Mouse (Mus musculus): Measurements from ENCODE around the gene Aqp2. TPM values are rescaled to one million over a fixed set of nuclear protein-coding genes. Genes with fewer than 3 reads are reported as not detected.

The Aqp2 gene
- total and polyA plus RNA-seq, 3 experiments, result 0.11 TPM; not detected in 2

GRCm38 (mm10) chr15:99619821-99620220 lies 41.0 kb downstream of the Aqp2 start:
- Histone ChIP-seq H3K9me3 (replicated peaks) (no peaks in the 10 kb centered on the region), H3K4me1 (ENCODE audit: insufficient read depth, low read depth, low read length) (no peaks in the 10 kb centered on the region), H3K27me3 (ENCODE audit: insufficient read depth, low read length) (peaks cover 8% of the 10 kb centered on the region; the same call in 1 of the 2 replicates), H3K36me3 (replicated peaks) (peaks cover 56% of the 10 kb centered on the region), H3K4me3 (ENCODE audit: low read depth, low read length) (no peak overlapping the region)
- no peak for ATAC-seq (ENCODE audit: extremely low read depth, insufficient number of reproducible peaks, low FRiP score, poor library complexity, severe bottlenecking)
- TF ChIP-seq GATA2 (IDR thresholded peaks at IDR 0.05; ENCODE audit: borderline replicate concordance, low read depth, low read length) (no peak), POLR2AphosphoS5 (IDR thresholded peaks at IDR 0.05; ENCODE audit: insufficient replicate concordance, low read depth, low read length) (no peak), CTCF (IDR thresholded peaks at IDR 0.05; ENCODE audit: low read depth, low read length) (no peak), GATA1 (IDR thresholded peaks at IDR 0.05; ENCODE audit: borderline replicate concordance, low read length) (no peak), TAL1 (conservative IDR thresholded peaks at IDR 0.05; ENCODE audit: low read depth, low read length) (no peak)
- DNase-seq (ENCODE audit: low spot score), result no peak

GRCm38 (mm10) chr15:99622063-99622462 lies 43.2 kb downstream of the Aqp2 start:
- ATAC-seq (ENCODE audit: extremely low read depth, insufficient number of reproducible peaks, low FRiP score, poor library complexity, severe bottlenecking) (no peak), DNase-seq (ENCODE audit: low spot score) (no peak)
- Histone ChIP-seq H3K4me1 (ENCODE audit: insufficient read depth, low read depth, low read length) (no peaks in the 10 kb centered on the region), H3K36me3 (replicated peaks) (peaks cover 79% of the 10 kb centered on the region), H3K27me3 (ENCODE audit: insufficient read depth, low read length) (no peaks in the 10 kb centered on the region), H3K4me3 (ENCODE audit: low read depth, low read length) (no peak overlapping the region), H3K9me3 (replicated peaks) (no peaks in the 10 kb centered on the region)
- TF ChIP-seq POLR2AphosphoS5 (IDR thresholded peaks at IDR 0.05; ENCODE audit: insufficient replicate concordance, low read depth, low read length), result no peak
- TF ChIP-seq GATA2 (IDR thresholded peaks at IDR 0.05; ENCODE audit: borderline replicate concordance, low read depth, low read length), result no peak
- TF ChIP-seq GATA1 (IDR thresholded peaks at IDR 0.05; ENCODE audit: borderline replicate concordance, low read length), result no peak
- TF ChIP-seq TAL1 (conservative IDR thresholded peaks at IDR 0.05; ENCODE audit: low read depth, low read length), result no peak
- TF ChIP-seq CTCF (IDR thresholded peaks at IDR 0.05; ENCODE audit: low read depth, low read length), result no peak

GRCm38 (mm10) chr15:99631618-99632017 lies 52.8 kb downstream of the Aqp2 start:
- peaks cover 3% of the 10 kb centered on the region; the same call in 1 of the 2 replicates for H3K9me3 ChIP-seq (replicated peaks)
- no peak for DNase-seq (ENCODE audit: low spot score)
- H3K36me3 ChIP-seq (replicated peaks), result peaks cover 91% of the 10 kb centered on the region
- TF ChIP-seq GATA2 (IDR thresholded peaks at IDR 0.05; ENCODE audit: borderline replicate concordance, low read depth, low read length) (no peak), GATA1 (IDR thresholded peaks at IDR 0.05; ENCODE audit: borderline replicate concordance, low read length) (no peak), CTCF (IDR thresholded peaks at IDR 0.05; ENCODE audit: low read depth, low read length) (no peak), POLR2AphosphoS5 (IDR thresholded peaks at IDR 0.05; ENCODE audit: insufficient replicate concordance, low read depth, low read length) (no peak), TAL1 (conservative IDR thresholded peaks at IDR 0.05; ENCODE audit: low read depth, low read length) (no peak)
- H3K4me3 ChIP-seq (ENCODE audit: low read depth, low read length), result no peak overlapping the region
- peaks cover 21% of the 10 kb centered on the region for H3K4me1 ChIP-seq (ENCODE audit: insufficient read depth, low read depth, low read length)
- no peak for ATAC-seq (ENCODE audit: extremely low read depth, insufficient number of reproducible peaks, low FRiP score, poor library complexity, severe bottlenecking)
- no peaks in the 10 kb centered on the region for H3K27me3 ChIP-seq (ENCODE audit: insufficient read depth, low read length)

Other genes starting within 250 kb of the Aqp2 start
- gene Fmnl3, start 208.6 kb upstream of the Aqp2 start, total RNA-seq (2014; fragmentation: Nextera tagmentation), result 4.8 TPM in 1 of 2 replicates, not detected in the other
- gene Fmnl3, start 208.6 kb upstream of the Aqp2 start, total RNA-seq (2017), result 0.11 and 0.46 TPM in 2 replicates
- 0.07 and 0.08 TPM in 2 replicates for gene Fmnl3, start 208.6 kb upstream of the Aqp2 start, polyA plus RNA-seq (2012)
- 239 and 279 TPM in 2 replicates for gene Tmbim6, start 186.2 kb upstream of the Aqp2 start, total RNA-seq (2014; fragmentation: Nextera tagmentation)
- gene Tmbim6, start 186.2 kb upstream of the Aqp2 start, total RNA-seq (2017), result 91.2 and 93.0 TPM in 2 replicates
- gene Tmbim6, start 186.2 kb upstream of the Aqp2 start, polyA plus RNA-seq (2012), result 97.5 and 125 TPM in 2 replicates
- gene Nckap5l, start 121.3 kb upstream of the Aqp2 start, total RNA-seq (2014; fragmentation: Nextera tagmentation), result 16.1 and 18.7 TPM in 2 replicates
- gene Nckap5l, start 121.3 kb upstream of the Aqp2 start, total RNA-seq (2017), result 0.58 and 0.60 TPM in 2 replicates
- gene Nckap5l, start 121.3 kb upstream of the Aqp2 start, polyA plus RNA-seq (2012), result 15.2 and 17.2 TPM in 2 replicates
- 10.3 and 13.2 TPM in 2 replicates for gene Bcdin3d, start 104.3 kb upstream of the Aqp2 start, total RNA-seq (2014; fragmentation: Nextera tagmentation)
- 8.6 and 10.8 TPM in 2 replicates for gene Bcdin3d, start 104.3 kb upstream of the Aqp2 start, total RNA-seq (2017)
- 10.0 and 10.5 TPM in 2 replicates for gene Bcdin3d, start 104.3 kb upstream of the Aqp2 start, polyA plus RNA-seq (2012)
- not detected in 2 replicates for gene Faim2, start 50.9 kb upstream of the Aqp2 start, total RNA-seq (2014; fragmentation: Nextera tagmentation)
- 0.06 and 0.33 TPM in 2 replicates for gene Faim2, start 50.9 kb upstream of the Aqp2 start, total RNA-seq (2017)
- not detected in 2 replicates for gene Faim2, start 50.9 kb upstream of the Aqp2 start, polyA plus RNA-seq (2012)
- not detected in 2 replicates for gene Aqp5, start 11.7 kb downstream of the Aqp2 start, total RNA-seq (2014; fragmentation: Nextera tagmentation)
- 0.44 TPM in 1 of 2 replicates, not detected in the other for gene Aqp5, start 11.7 kb downstream of the Aqp2 start, total RNA-seq (2017)
- gene Aqp5, start 11.7 kb downstream of the Aqp2 start, polyA plus RNA-seq (2012), result not detected in 2 replicates
- not detected in 2 replicates for gene Aqp6, start 22.3 kb downstream of the Aqp2 start, total RNA-seq (2014; fragmentation: Nextera tagmentation)
- gene Aqp6, start 22.3 kb downstream of the Aqp2 start, total RNA-seq (2017), result 0.12 TPM in 1 of 2 replicates, not detected in the other
- gene Aqp6, start 22.3 kb downstream of the Aqp2 start, polyA plus RNA-seq (2012), result not detected in 2 replicates
- 132 and 189 TPM in 2 replicates for gene Racgap1, start 72.6 kb downstream of the Aqp2 start, total RNA-seq (2014; fragmentation: Nextera tagmentation)
- 71.7 and 81.3 TPM in 2 replicates for gene Racgap1, start 72.6 kb downstream of the Aqp2 start, total RNA-seq (2017)
- gene Racgap1, start 72.6 kb downstream of the Aqp2 start, polyA plus RNA-seq (2012), result 21.4 and 35.6 TPM in 2 replicates
- not detected in 2 replicates for gene Asic1, start 91.3 kb downstream of the Aqp2 start, total RNA-seq (2014; fragmentation: Nextera tagmentation)
- gene Asic1, start 91.3 kb downstream of the Aqp2 start, total RNA-seq (2017), result 0.22 and 0.41 TPM in 2 replicates
- not detected in 2 replicates for gene Asic1, start 91.3 kb downstream of the Aqp2 start, polyA plus RNA-seq (2012)
- gene Smarcd1, start 123.1 kb downstream of the Aqp2 start, total RNA-seq (2014; fragmentation: Nextera tagmentation), result 43.3 and 50.9 TPM in 2 replicates
- 11.4 and 12.0 TPM in 2 replicates for gene Smarcd1, start 123.1 kb downstream of the Aqp2 start, total RNA-seq (2017)
- gene Smarcd1, start 123.1 kb downstream of the Aqp2 start, polyA plus RNA-seq (2012), result 45.3 and 69.1 TPM in 2 replicates
- not detected in 2 replicates for gene Gm17349, start 126.4 kb downstream of the Aqp2 start, total RNA-seq (2014; fragmentation: Nextera tagmentation)
- 0.98 TPM in 1 of 2 replicates, not detected in the other for gene Gm17349, start 126.4 kb downstream of the Aqp2 start, total RNA-seq (2017)
- 2.3 and 4.1 TPM in 2 replicates for gene Gm17349, start 126.4 kb downstream of the Aqp2 start, polyA plus RNA-seq (2012)
- not detected in 2 replicates for gene Gpd1, start 138.5 kb downstream of the Aqp2 start, total RNA-seq (2014; fragmentation: Nextera tagmentation)
- gene Gpd1, start 138.5 kb downstream of the Aqp2 start, total RNA-seq (2017), result 0.06 TPM in 1 of 2 replicates, not detected in the other
- gene Gpd1, start 138.5 kb downstream of the Aqp2 start, polyA plus RNA-seq (2012), result not detected in 2 replicates
- 40.8 and 46.1 TPM in 2 replicates for gene Cox14, start 146.6 kb downstream of the Aqp2 start, total RNA-seq (2014; fragmentation: Nextera tagmentation)
- 44.1 and 48.8 TPM in 2 replicates for gene Cox14, start 146.6 kb downstream of the Aqp2 start, total RNA-seq (2017)
- 108 and 115 TPM in 2 replicates for gene Cox14, start 146.6 kb downstream of the Aqp2 start, polyA plus RNA-seq (2012)
- 0.45 and 0.68 TPM in 2 replicates for gene Cers5, start 193.8 kb downstream of the Aqp2 start, total RNA-seq (2014; fragmentation: Nextera tagmentation)
- 4.9 and 6.1 TPM in 2 replicates for gene Cers5, start 193.8 kb downstream of the Aqp2 start, total RNA-seq (2017)
- 0.69 and 0.77 TPM in 2 replicates for gene Cers5, start 193.8 kb downstream of the Aqp2 start, polyA plus RNA-seq (2012)

Measured in G1E (cell line).